Mouse (Mus musculus) neural tube, embryonic 14.5 days (tissue): Measurements from ENCODE around the gene Snx6. TPM values are rescaled to one million over a fixed set of nuclear protein-coding genes. Genes with fewer than 3 reads are reported as not detected.
A peak's percentile ranks its signal among the peaks of the same experiment; 100 is the strongest.

ENCODE experiments used
- ATAC-seq: fragments of 200-750 bp; cut with Nextera tagmentation; 2 replicates; pipeline ENCODE4 v1.8.0; 2017; ENCODE audit warnings: low read depth, mild to moderate bottlenecking, moderate TSS enrichment, moderate library complexity
- H3K27ac ChIP-seq: fragments of 300-500 bp; sonication (generic); 2 replicates; pipeline ENCODE4 v1.5.1; 2014; ENCODE audit warnings: low read depth, mild to moderate bottlenecking, control low read depth, low read length, moderate library complexity, mixed read lengths
- H3K27me3 ChIP-seq: fragments of 300-500 bp; sonication (generic); 2 replicates; pipeline ENCODE4 v1.6.1; 2014; ENCODE audit warnings: low read length; ENCODE audit not compliant: control insufficient read depth, insufficient read depth
- H3K36me3 ChIP-seq: fragments of 300-500 bp; sonication (generic); 2 replicates; pipeline ENCODE4 v1.6.1; 2014; ENCODE audit warnings: low read length, mixed read lengths; ENCODE audit not compliant: control insufficient read depth, insufficient read depth
- H3K4me1 ChIP-seq: fragments of 300-500 bp; sonication (generic); 2 replicates; pipeline ENCODE4 v1.6.1; 2014; ENCODE audit warnings: low read length; ENCODE audit not compliant: control insufficient read depth, insufficient read depth
- H3K4me2 ChIP-seq: fragments of 300-500 bp; sonication (generic); 2 replicates; pipeline ENCODE4 v1.6.1; 2014; ENCODE audit warnings: mild to moderate bottlenecking, low read depth, low read length, control low read depth
- H3K4me3 ChIP-seq: fragments of 300-500 bp; sonication (generic); 2 replicates; pipeline ENCODE4 v1.5.1; 2014; ENCODE audit warnings: low read depth, low read length, control low read depth, mixed read lengths
- H3K9ac ChIP-seq: fragments of 300-500 bp; sonication (generic); replicated peaks from 2 replicates; pipeline ENCODE4 v1.6.1; 2014; ENCODE audit warnings: low read depth, mild to moderate bottlenecking, control low read depth, low read length, mixed read lengths
- H3K9me3 ChIP-seq: fragments of 300-500 bp; sonication (generic); 2 replicates; pipeline ENCODE4 v1.6.1; 2016; ENCODE audit warnings: low read length; ENCODE audit not compliant: control insufficient read depth
- WGBS: fragments of 180-500 bp; shearing (Covaris S2); extraction: QIAGEN DNeasy Blood & Tissue Kit; methylation state at CpG from one replicate; pipeline ENCODE4 v1.1.7; 2014; 5-methylcytosine and 5-hydroxymethylcytosine counted together
- polyA plus RNA-seq: library from polyadenylated mRNA; unstranded; fragments of >200 nt; fragmentation: Nextera tagmentation; extraction: Ambion mirVana; gene quantifications from 2 replicates; pipeline ENCODE4 v1.2.1, GENCODE M21; 2014

Gene Snx6
- polyA plus RNA-seq = 130 and 174 TPM in 2 replicates

DNA sequence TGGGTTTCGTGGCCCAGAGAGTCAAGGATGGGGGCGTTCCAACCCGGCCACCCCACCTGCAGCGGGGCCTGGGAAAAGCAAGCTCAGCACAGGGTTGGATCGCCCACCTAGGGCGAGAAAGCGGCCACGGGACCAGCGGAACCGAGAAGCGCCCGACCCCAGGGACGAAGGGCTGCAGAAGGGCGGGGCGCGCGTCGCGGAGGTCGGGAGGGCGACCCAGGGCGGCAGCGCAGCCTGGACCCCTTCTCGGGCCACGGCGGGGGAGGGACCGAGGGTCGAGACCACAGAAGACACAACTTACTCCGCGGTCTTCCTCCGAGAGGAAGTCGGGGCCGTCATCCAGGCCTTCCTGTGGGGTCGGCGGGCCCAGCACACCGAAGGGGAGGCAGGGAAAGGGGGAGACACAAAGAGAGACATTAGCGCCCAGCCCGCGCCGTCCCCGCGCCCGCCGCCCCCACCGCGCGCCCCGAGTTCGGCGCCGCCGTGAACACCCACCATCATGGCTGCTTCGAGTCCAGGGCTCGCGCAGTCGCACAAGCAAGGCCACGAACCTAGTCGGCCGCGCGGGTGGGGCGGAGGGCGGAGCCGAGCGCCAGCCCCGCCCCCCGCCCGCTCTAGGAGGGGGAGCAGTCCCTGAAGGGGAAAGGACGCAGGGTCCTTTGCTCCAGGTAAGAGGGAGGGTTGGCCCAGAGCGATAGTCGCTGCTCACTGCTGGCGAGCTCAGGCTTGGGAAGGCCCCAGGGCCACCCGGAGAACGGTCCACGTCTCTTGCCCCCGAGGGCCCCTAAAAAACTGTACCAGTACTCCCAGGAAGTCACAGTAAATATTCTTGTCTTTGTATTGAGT lies at the start of gene Snx6:
Gene Snx6 (minus strand): TSS at position 551 of the 846 bp plus-strand sequence.
- ATAC-seq = peak; percentile 95
- Histone ChIP-seq H3K9me3 (no peaks in the 10 kb centered on the region), H3K27me3 (no peaks in the 10 kb centered on the region), H3K4me3 (peak within 1 kb of the TSS; percentile 87), H3K4me2 (peak within 1 kb of the TSS; percentile 60), H3K4me1 (peaks cover 12% of the 10 kb centered on the region), H3K27ac (peak within 1 kb of the TSS; percentile 76), H3K36me3 (peaks cover 5% of the 10 kb centered on the region; the same call in 1 of the 2 replicates), H3K9ac (peak within 1 kb of the TSS; percentile 89)
- under 1% methylated on average over 62 of the region's 76 CpGs for WGBS

DNA sequence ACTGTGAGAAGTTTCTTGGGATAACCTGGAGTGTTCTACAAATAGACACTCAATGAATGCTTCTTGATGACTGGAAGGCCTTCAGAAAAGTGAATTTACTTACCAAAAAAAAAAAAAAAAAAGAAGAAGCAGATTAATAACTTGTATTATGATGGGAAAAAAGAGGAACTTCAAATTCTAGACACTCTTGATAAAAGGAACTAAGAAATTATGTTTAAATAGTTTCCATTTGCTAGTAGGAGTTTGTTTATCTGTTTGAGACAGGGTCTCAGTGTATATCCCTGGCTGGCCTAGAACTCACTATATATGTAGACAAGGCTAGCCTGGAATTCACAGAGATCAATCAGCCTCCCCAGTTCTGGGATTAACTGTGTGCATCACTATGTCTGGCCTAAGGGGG lies 48.9 kb upstream of the Snx6 start:
- no peaks in the 10 kb centered on the region for H3K4me1 ChIP-seq
- H3K27ac ChIP-seq = no peak overlapping the region
- H3K4me3 ChIP-seq = no peak overlapping the region
- H3K9me3 ChIP-seq = no peaks in the 10 kb centered on the region
- H3K36me3 ChIP-seq = no peaks in the 10 kb centered on the region
- no peak for ATAC-seq
- no peak overlapping the region for H3K4me2 ChIP-seq
- H3K27me3 ChIP-seq = no peaks in the 10 kb centered on the region
- H3K9ac ChIP-seq = no peak overlapping the region

DNA sequence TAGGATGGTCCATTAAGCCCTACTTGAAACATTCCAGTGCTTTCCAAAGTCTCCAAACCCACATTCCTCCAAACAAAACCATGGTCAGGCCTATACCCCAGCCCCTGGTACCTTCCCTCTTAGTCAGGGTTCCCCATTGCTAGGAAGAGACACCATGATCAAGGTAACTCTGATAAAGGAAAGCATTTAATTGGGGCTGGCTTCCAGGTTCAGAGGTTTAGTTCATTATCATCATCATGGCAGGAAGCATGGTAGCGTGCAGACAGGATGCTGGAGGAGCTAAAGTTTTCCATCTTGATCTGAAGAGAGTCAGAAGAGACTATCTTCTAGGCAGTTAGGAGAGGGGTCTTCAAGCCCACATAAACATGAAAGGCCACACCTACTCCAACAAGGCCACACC lies 46.1 kb upstream of the Snx6 start:
- H3K4me3 ChIP-seq = no peak overlapping the region
- no peak for ATAC-seq
- no peak overlapping the region for H3K9ac ChIP-seq
- no peak overlapping the region for H3K4me2 ChIP-seq
- H3K4me1 ChIP-seq = no peaks in the 10 kb centered on the region
- H3K27me3 ChIP-seq = no peaks in the 10 kb centered on the region
- no peaks in the 10 kb centered on the region for H3K36me3 ChIP-seq
- 96% methylated on average over 1 of the region's 1 CpGs for WGBS
- H3K27ac ChIP-seq = no peak overlapping the region
- H3K9me3 ChIP-seq = no peaks in the 10 kb centered on the region

DNA sequence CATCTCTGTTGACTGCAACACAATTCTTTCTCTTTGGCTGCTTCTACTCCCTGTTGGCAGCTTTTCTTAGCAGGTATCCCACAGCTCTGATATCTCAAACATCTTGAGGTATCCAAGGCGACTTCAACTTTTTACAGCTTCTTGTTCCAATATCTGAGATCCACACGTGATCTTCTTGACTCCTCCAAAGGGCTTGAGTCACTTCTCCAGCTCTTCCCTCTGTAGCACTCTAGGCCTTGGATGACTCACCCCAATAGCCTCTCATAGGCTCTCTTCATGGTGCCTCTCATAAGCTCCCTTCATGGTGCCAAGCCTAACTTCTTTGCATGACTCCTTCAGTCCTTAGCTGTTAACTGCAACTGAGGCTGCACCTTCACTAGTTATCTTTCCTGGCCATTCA lies 44.3 kb upstream of the Snx6 start:
- Histone ChIP-seq H3K4me3 (no peak overlapping the region), H3K4me1 (no peaks in the 10 kb centered on the region), H3K27ac (no peak overlapping the region), H3K27me3 (no peaks in the 10 kb centered on the region), H3K4me2 (no peak overlapping the region), H3K9me3 (no peaks in the 10 kb centered on the region), H3K9ac (no peak overlapping the region), H3K36me3 (no peaks in the 10 kb centered on the region)
- WGBS = 89% methylated on average over 2 of the region's 2 CpGs
- ATAC-seq = no peak

DNA sequence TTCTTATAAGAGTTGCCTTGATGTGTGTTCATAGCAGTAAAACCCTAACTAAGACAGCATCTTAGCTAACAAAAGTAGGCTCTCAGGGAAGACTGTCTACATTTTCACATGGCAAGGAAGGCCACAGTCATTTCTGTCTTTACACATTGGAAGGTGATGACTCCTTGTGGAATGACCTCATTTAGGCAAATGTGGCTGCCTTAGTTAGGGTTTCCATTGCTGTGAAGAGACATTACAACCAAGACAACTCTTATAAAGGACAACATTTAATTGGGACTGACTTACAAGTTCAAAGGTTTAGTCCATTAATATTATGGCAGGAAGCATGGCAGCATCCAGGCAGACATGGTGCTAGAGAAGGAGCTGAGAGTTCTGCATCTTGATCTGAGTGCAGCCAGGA lies 43.4 kb upstream of the Snx6 start:
- Histone ChIP-seq H3K9ac (no peak overlapping the region), H3K9me3 (no peaks in the 10 kb centered on the region), H3K4me1 (no peaks in the 10 kb centered on the region), H3K27ac (no peak overlapping the region), H3K27me3 (no peaks in the 10 kb centered on the region), H3K4me3 (no peak overlapping the region), H3K4me2 (no peak overlapping the region), H3K36me3 (no peaks in the 10 kb centered on the region)
- ATAC-seq = no peak

DNA sequence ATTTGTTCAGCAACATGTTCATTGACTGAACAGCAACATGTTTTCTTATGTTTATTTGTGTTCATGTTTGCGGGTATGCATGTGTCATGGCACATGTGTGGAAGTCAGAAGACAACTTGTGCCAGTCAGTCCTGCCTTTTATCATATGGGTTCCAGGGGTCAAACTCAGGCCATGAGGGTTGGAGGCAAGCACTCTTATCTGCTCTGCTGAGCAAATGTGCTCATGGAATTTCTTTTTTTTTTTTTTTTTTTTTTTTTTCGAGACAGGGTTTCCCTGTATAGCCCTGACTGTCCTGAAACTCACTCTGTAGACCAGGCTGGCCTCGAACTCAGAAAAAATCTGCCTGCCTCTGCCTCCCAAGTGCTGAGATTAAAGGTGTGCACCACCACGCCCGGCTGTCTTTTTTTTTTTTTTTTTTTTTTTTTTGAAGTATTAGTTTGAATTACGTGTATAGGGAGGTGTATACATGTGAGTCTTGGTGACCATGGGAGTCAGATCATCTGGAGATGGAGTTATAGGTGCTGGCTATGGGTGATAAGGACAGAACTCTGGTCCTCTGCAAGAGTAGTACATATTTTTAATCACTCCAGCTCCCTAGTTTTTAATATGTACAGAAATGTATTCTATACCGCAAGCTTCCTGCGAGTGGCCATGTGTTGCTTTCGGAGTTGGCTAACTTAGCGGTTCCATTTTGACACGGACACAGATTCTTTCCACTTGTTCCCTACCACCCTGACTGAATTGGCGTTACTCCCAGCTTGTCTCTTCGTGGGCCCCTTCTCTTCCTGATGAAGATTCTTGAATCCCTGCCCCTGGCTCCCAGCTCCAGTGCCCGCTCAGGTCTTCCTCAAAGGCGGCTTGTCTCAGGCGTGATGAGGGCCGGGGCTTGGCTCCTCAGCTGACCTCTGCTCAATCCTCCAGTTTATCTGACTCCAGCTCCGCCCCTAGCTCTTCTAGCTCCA lies 40.4 kb upstream of the Snx6 start:
- no peaks in the 10 kb centered on the region for H3K9me3 ChIP-seq
- H3K27ac ChIP-seq = no peak overlapping the region
- H3K4me1 ChIP-seq = no peaks in the 10 kb centered on the region
- no peak overlapping the region for H3K9ac ChIP-seq
- H3K36me3 ChIP-seq = no peaks in the 10 kb centered on the region
- no peak overlapping the region for H3K4me3 ChIP-seq
- H3K4me2 ChIP-seq = no peak overlapping the region
- 85% methylated on average over 17 of the region's 18 CpGs for WGBS
- no peaks in the 10 kb centered on the region for H3K27me3 ChIP-seq
- ATAC-seq = no peak

DNA sequence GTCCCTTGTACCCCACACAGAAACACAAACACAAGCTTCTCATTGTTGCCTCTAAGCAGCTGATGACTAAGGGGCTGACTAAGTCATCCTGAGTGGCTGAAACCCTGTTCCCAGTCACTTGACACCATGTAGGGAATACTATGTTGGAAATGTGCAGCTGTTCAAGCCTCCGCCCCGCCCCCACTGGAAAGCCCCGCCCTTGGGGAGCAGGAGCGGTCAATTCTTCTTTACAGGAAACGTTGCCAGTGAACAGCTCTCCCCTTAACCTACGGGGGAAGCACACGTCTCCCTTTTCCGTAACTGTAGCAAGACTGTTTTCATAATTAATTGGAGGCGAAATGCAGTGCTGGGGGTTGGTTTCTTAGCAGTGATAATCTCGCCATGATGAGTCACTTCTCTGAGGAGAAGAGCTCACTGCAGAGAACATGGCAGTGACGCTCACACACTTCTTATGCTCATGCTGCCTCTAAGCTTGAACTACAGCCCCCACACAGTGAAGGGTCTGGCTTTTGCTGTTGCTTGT lies 39.5 kb upstream of the Snx6 start:
- peak overlapping the region; percentile 15; the same call in 1 of the 2 replicates for H3K4me3 ChIP-seq
- no peaks in the 10 kb centered on the region for H3K27me3 ChIP-seq
- ATAC-seq = peak; percentile 80; the same call in 1 of the 2 replicates
- H3K27ac ChIP-seq = no peak overlapping the region
- peak overlapping the region; percentile 33 for H3K4me2 ChIP-seq
- H3K36me3 ChIP-seq = no peaks in the 10 kb centered on the region
- H3K4me1 ChIP-seq = no peaks in the 10 kb centered on the region
- no peak overlapping the region for H3K9ac ChIP-seq
- WGBS = 13% methylated on average over 11 of the region's 11 CpGs
- H3K9me3 ChIP-seq = no peaks in the 10 kb centered on the region

DNA sequence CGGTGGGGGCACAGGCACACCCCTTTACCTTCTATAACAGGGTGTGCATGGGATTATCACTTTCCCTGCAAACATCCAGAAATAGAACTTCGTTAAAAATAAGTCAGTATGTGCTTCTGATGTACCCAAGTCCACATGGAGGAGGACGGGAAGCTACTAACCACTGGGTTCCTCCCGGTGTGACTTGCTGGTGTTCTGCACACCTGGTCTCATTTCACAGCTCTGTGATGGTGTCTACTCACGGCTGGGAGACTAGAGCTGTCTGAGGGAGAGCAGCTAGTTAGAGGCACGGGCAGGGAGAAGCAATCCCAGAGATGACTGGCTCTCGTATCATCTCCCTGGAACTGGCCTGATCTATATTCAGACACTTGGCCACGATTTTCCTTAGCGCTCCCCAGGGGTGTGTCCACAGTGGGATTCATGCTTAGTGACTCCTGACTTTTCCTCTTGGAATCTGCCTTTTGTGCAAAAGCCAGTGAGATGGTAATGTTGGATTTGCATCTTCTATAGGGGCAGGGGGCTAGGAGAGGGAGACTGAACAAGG lies 38.4 kb upstream of the Snx6 start:
- ATAC-seq = no peak
- Histone ChIP-seq H3K9me3 (no peaks in the 10 kb centered on the region), H3K36me3 (no peaks in the 10 kb centered on the region), H3K4me1 (no peaks in the 10 kb centered on the region), H3K4me3 (no peak overlapping the region), H3K27ac (no peak overlapping the region), H3K9ac (no peak overlapping the region), H3K27me3 (no peaks in the 10 kb centered on the region), H3K4me2 (no peak overlapping the region)
- WGBS = 62% methylated on average over 9 of the region's 9 CpGs
